Mouse (Mus musculus): ENCODE results near the gene Clk1. TPM values are rescaled to one million over a fixed set of nuclear protein-coding genes. Genes with fewer than 3 reads are reported as not detected.
A peak's percentile ranks its signal among the peaks of the same experiment; 100 is the strongest.

The Clk1 gene
- total and polyA plus RNA-seq, 2 experiments from 2014 or later: 86.0 to 143 TPM

DNA sequence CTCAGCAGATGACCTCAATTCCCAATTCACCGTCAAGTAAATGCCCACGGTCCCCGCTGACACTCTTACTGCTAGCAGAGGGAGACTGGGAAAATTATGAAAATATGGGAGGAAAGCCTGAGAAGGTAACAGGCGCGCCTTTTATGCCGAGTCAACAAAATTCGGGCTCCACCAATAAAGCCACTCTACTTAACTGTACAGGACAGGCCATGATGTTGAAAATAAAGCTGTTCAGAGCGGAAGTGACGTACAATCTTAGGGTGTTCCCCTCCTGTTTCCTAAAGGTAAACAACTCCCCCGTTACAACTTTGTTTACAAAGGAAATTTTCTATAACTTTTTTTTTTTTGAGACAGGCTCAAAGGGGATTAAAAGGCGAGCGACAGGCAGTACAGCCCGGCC lies 987 bp downstream of the Clk1 start:
- peak overlapping the region; percentile 85 for H3K4me3 ChIP-seq (ENCODE audit: low read depth, low read length)
- peak overlapping the region; percentile 60 for H3K4me2 ChIP-seq (ENCODE audit: low read depth)
- no peaks in the 10 kb centered on the region for H3K9me3 ChIP-seq (ENCODE audit: low read length)
- H3K36me3 ChIP-seq (ENCODE audit: insufficient read depth): peaks cover 30% of the 10 kb centered on the region
- H3K9ac ChIP-seq: peak overlapping the region; percentile 99
- H3K27ac ChIP-seq (ENCODE audit: low read depth, low read length): peak overlapping the region; percentile 100
- DNase-seq (peak; percentile 73), ATAC-seq (peak; percentile 62)
- H3K27me3 ChIP-seq (ENCODE audit: insufficient read depth, low read length): no peaks in the 10 kb centered on the region
- H3K4me1 ChIP-seq (ENCODE audit: insufficient read depth): peaks cover 7% of the 10 kb centered on the region
- TF ChIP-seq CTCF (IDR thresholded peaks at IDR 0.05; ENCODE audit: low read depth): no peak
- 6% methylated on average over 13 of the region's 13 CpGs for WGBS

- ATAC-seq (no peak), DNase-seq (no peak)
- TF ChIP-seq CTCF (IDR thresholded peaks at IDR 0.05; ENCODE audit: low read depth): no peak
- 67% methylated on average over 7 of the region's 7 CpGs for WGBS
- no peaks in the 10 kb centered on the region for H3K9me3 ChIP-seq (ENCODE audit: low read length)
- H3K4me1 ChIP-seq (ENCODE audit: insufficient read depth): peaks cover 7% of the 10 kb centered on the region
- no peak overlapping the region for H3K27ac ChIP-seq (ENCODE audit: low read depth, low read length)
- peaks cover 47% of the 10 kb centered on the region for H3K36me3 ChIP-seq (ENCODE audit: insufficient read depth)
- no peaks in the 10 kb centered on the region for H3K27me3 ChIP-seq (ENCODE audit: insufficient read depth, low read length)
- no peak overlapping the region for H3K4me3 ChIP-seq (ENCODE audit: low read depth, low read length)
- no peak overlapping the region for H3K9ac ChIP-seq
- H3K4me2 ChIP-seq (ENCODE audit: low read depth): no peak overlapping the region
These were observed 2.9 kb downstream of the Clk1 start for GRCm38 (mm10) chr1:58420961-58421360.

GRCm38 (mm10) chr1:58420032-58420431 lies 3.8 kb downstream of the Clk1 start:
- Histone ChIP-seq H3K36me3 (ENCODE audit: insufficient read depth) (peaks cover 54% of the 10 kb centered on the region), H3K4me1 (ENCODE audit: insufficient read depth) (peaks cover 7% of the 10 kb centered on the region), H3K4me2 (ENCODE audit: low read depth) (no peak overlapping the region), H3K27ac (ENCODE audit: low read depth, low read length) (no peak overlapping the region), H3K4me3 (ENCODE audit: low read depth, low read length) (no peak overlapping the region), H3K27me3 (ENCODE audit: insufficient read depth, low read length) (no peaks in the 10 kb centered on the region), H3K9me3 (ENCODE audit: low read length) (no peaks in the 10 kb centered on the region), H3K9ac (no peak overlapping the region; the same call in 1 of the 2 replicates)
- DNase-seq (no peak), ATAC-seq (no peak)
- 83% methylated on average over 10 of the region's 10 CpGs for WGBS
- TF ChIP-seq CTCF (IDR thresholded peaks at IDR 0.05; ENCODE audit: low read depth): no peak

GRCm38 (mm10) chr1:58416048-58416447 lies 7.8 kb downstream of the Clk1 start:
- ATAC-seq (no peak), DNase-seq (no peak)
- H3K4me3 ChIP-seq (ENCODE audit: low read depth, low read length): no peak overlapping the region
- H3K9me3 ChIP-seq (ENCODE audit: low read length): no peaks in the 10 kb centered on the region
- no peak overlapping the region for H3K4me2 ChIP-seq (ENCODE audit: low read depth)
- H3K27ac ChIP-seq (ENCODE audit: low read depth, low read length): no peak overlapping the region
- no peak overlapping the region for H3K9ac ChIP-seq
- 80% methylated on average over 2 of the region's 2 CpGs for WGBS
- H3K36me3 ChIP-seq (ENCODE audit: insufficient read depth): peaks cover 81% of the 10 kb centered on the region
- peaks cover 3% of the 10 kb centered on the region; the same call in 1 of the 2 replicates for H3K4me1 ChIP-seq (ENCODE audit: insufficient read depth)
- H3K27me3 ChIP-seq (ENCODE audit: insufficient read depth, low read length): no peaks in the 10 kb centered on the region
- no peak for TF ChIP-seq CTCF (IDR thresholded peaks at IDR 0.05; ENCODE audit: low read depth)

DNA sequence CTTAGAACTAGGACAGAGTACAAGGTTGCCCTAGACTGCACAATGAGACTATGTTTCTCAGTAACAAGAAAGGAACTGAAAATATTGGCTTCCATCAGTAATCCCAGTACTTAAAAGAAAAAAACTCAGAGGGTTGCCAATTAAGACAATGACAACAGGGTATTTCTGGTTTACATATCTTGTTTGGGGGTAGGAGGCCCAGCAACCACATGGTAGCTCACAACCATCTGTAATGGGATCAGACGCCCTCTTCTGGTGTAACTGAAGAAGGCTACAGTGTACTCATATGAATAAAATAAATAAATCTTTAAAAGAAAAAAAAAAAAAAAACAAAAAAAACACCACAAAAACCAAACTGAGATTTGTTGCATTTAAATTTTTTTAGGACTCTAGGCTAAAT lies 8.4 kb downstream of the Clk1 start:
- Histone ChIP-seq H3K27ac (ENCODE audit: low read depth, low read length) (no peak overlapping the region), H3K4me2 (ENCODE audit: low read depth) (no peak overlapping the region), H3K36me3 (ENCODE audit: insufficient read depth) (peaks cover 84% of the 10 kb centered on the region), H3K27me3 (ENCODE audit: insufficient read depth, low read length) (no peaks in the 10 kb centered on the region), H3K9me3 (ENCODE audit: low read length) (no peaks in the 10 kb centered on the region), H3K9ac (no peak overlapping the region), H3K4me1 (ENCODE audit: insufficient read depth) (peaks cover 3% of the 10 kb centered on the region; the same call in 1 of the 2 replicates), H3K4me3 (ENCODE audit: low read depth, low read length) (no peak overlapping the region)
- DNase-seq: no peak
- 27% methylated on average over 1 of the region's 1 CpGs for WGBS
- TF ChIP-seq CTCF (IDR thresholded peaks at IDR 0.05; ENCODE audit: low read depth): peak; percentile 30; the same call in 1 of the 2 replicates
- ATAC-seq: peak; percentile 47; the same call in 1 of the 2 replicates

- H3K36me3 ChIP-seq (ENCODE audit: insufficient read depth): peaks cover 64% of the 10 kb centered on the region
These were observed 13.1 kb downstream of the Clk1 start for GRCm38 (mm10) chr1:58410776-58411175.

DNA sequence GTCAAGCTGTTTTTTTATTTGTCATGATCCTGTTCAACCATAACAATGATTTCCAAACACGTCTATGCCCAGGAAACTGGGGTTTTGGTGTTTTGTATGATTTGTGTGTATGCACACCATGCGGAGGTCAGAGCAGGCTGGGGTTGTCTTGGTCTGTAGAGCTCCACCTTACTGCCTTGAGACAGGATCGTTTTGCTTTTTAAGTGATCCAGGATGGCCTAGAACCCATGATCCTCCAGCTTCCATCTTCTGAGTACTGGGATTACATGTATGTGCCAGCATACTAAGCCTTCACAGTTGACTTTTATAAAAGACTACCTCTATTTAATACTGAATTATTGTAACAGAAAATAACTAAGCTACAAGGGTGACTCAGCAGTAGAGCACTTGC lies 13.7 kb downstream of the Clk1 start:
- H3K27me3 ChIP-seq (ENCODE audit: insufficient read depth, low read length): no peaks in the 10 kb centered on the region
- 84% methylated on average over 3 of the region's 3 CpGs for WGBS

More at GRCm38 (mm10) chr1:58410776-58411175, 13.1 kb downstream of the Clk1 start:
- DNase-seq (no peak), ATAC-seq (no peak)
- Histone ChIP-seq H3K9me3 (ENCODE audit: low read length) (no peaks in the 10 kb centered on the region), H3K27me3 (ENCODE audit: insufficient read depth, low read length) (no peaks in the 10 kb centered on the region), H3K4me3 (ENCODE audit: low read depth, low read length) (no peak overlapping the region), H3K9ac (no peak overlapping the region), H3K4me1 (ENCODE audit: insufficient read depth) (no peaks in the 10 kb centered on the region), H3K4me2 (ENCODE audit: low read depth) (no peak overlapping the region), H3K27ac (ENCODE audit: low read depth, low read length) (no peak overlapping the region)
- 92% methylated on average over 7 of the region's 7 CpGs for WGBS
- no peak for TF ChIP-seq CTCF (IDR thresholded peaks at IDR 0.05; ENCODE audit: low read depth)

More for the DNA sequence above, 13.7 kb downstream of the Clk1 start:
- Histone ChIP-seq H3K27ac (ENCODE audit: low read depth, low read length) (no peak overlapping the region), H3K9ac (no peak overlapping the region), H3K9me3 (ENCODE audit: low read length) (no peaks in the 10 kb centered on the region), H3K4me3 (ENCODE audit: low read depth, low read length) (no peak overlapping the region), H3K4me2 (ENCODE audit: low read depth) (no peak overlapping the region), H3K36me3 (ENCODE audit: insufficient read depth) (peaks cover 60% of the 10 kb centered on the region), H3K4me1 (ENCODE audit: insufficient read depth) (no peaks in the 10 kb centered on the region)
- no peak for ATAC-seq
- TF ChIP-seq CTCF (IDR thresholded peaks at IDR 0.05; ENCODE audit: low read depth): no peak
- DNase-seq: no peak
